Mouse (Mus musculus) brain, embryonic 14.5 days (tissue): ENCODE data around the gene Zfp558.

Experiments
- CTCF ChIP-seq: fragments of 200-500 bp; IDR thresholded peaks from 2 replicates; pipeline ENCODE4 v1.5.1; 2012; ENCODE audit warnings: inconsistent platforms, mild to moderate bottlenecking, moderate library complexity, borderline replicate concordance; ENCODE audit not compliant: insufficient read depth, insufficient read length; ENCODE audit errors: extremely low read depth
- POLR2A ChIP-seq: fragments of 200-500 bp; IDR thresholded peaks from 2 replicates; pipeline ENCODE4 v1.6.1; 2012; ENCODE audit warnings: mild to moderate bottlenecking, inconsistent platforms, borderline replicate concordance; ENCODE audit not compliant: poor library complexity, insufficient read depth, insufficient read length, severe bottlenecking; ENCODE audit errors: extremely low read depth

DNA sequence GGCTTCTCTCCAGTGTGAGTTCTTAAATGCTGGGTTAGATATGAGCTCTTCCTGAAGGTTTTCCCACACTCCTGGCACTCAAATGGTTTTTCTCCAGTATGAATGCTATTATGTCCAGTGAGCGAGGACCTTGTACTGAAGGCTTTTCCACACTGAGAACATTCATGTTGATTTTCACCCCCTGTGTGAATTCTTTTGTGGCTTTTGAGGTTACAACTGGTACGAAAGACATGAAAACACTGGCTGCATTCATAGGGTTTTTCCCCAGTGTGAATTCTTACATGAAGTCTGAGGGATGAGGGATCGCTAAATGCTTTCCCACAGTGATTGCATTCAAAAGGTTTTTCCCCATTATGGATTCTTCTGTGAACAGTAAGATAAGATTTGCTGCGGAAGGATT lies 21.5 kb downstream of the Zfp558 start:
- no peak for TF ChIP-seq POLR2A
- no peak for TF ChIP-seq CTCF
